Mouse (Mus musculus) hindbrain, embryonic 11.5 days (tissue): ENCODE data around the gene Fhit. TPM values are rescaled to one million over a fixed set of nuclear protein-coding genes. Genes with fewer than 3 reads are reported as not detected.

Experiments used
- ATAC-seq: fragments of 200-750 bp; cut with Nextera tagmentation; 2 replicates; pipeline ENCODE4 v1.8.0; 2017; ENCODE audit warnings: mild to moderate bottlenecking, moderate TSS enrichment, moderate library complexity; ENCODE audit not compliant: low FRiP score
- DNase-seq: peaks from one replicate; pipeline ENCODE4 v3.0.0-alpha.2; 2015; ENCODE audit warnings: low spot score
- H3K27ac ChIP-seq: fragments of 300-500 bp; sonication (generic); 2 replicates; pipeline ENCODE4 v1.5.1; 2014; ENCODE audit warnings: mild to moderate bottlenecking, low read depth, low read length
- H3K27me3 ChIP-seq: fragments of 300-500 bp; sonication (generic); 2 replicates; pipeline ENCODE4 v1.6.1; 2014; ENCODE audit warnings: mild to moderate bottlenecking, low read length, moderate library complexity, mixed read lengths; ENCODE audit not compliant: control insufficient read depth, insufficient read depth
- H3K36me3 ChIP-seq: fragments of 300-500 bp; sonication (generic); 2 replicates; pipeline ENCODE4 v1.6.1; 2014; ENCODE audit warnings: mild to moderate bottlenecking, low read length, moderate library complexity, mixed read lengths; ENCODE audit not compliant: control insufficient read depth, insufficient read depth
- H3K4me1 ChIP-seq: fragments of 300-500 bp; sonication (generic); replicated peaks from 2 replicates; pipeline ENCODE4 v1.6.1; 2014; ENCODE audit warnings: low read length, mixed read lengths; ENCODE audit not compliant: control insufficient read depth, insufficient read depth
- H3K4me2 ChIP-seq: fragments of 300-500 bp; sonication (generic); replicated peaks from 2 replicates; pipeline ENCODE4 v1.6.1; 2014; ENCODE audit warnings: mild to moderate bottlenecking, low read depth, low read length
- H3K4me3 ChIP-seq: fragments of 300-500 bp; sonication (generic); 2 replicates; pipeline ENCODE4 v1.5.1; 2014; ENCODE audit warnings: low read depth, low read length
- H3K9ac ChIP-seq: fragments of 300-500 bp; sonication (generic); 2 replicates; pipeline ENCODE4 v1.6.1; 2014; ENCODE audit warnings: low read depth, low read length
- H3K9me3 ChIP-seq: fragments of 300-500 bp; sonication (generic); 2 replicates; pipeline ENCODE4 v1.6.1; 2016; ENCODE audit warnings: low read length; ENCODE audit not compliant: control insufficient read depth
- WGBS: fragments of 180-500 bp; shearing (Covaris S2); extraction: QIAGEN DNeasy Blood & Tissue Kit; methylation state at CpG from one replicate; pipeline ENCODE4 v1.1.7; 2014; 5-methylcytosine and 5-hydroxymethylcytosine counted together
- polyA plus RNA-seq: library from polyadenylated mRNA; unstranded; fragments of >200 nt; fragmentation: Nextera tagmentation; extraction: Ambion mirVana; gene quantifications from 2 replicates; pipeline ENCODE4 v1.2.1, GENCODE M21; 2014

Fhit gene
- polyA plus RNA-seq, 1 experiment from 2014 or later, result 5.0 TPM

- peak; percentile 27 for DNase-seq
- H3K4me3 ChIP-seq, result no peak overlapping the region
- H3K4me2 ChIP-seq, result no peak overlapping the region
- no peaks in the 10 kb centered on the region for H3K36me3 ChIP-seq
- WGBS, result 68% methylated on average over 7 of the region's 7 CpGs
- no peaks in the 10 kb centered on the region for H3K27me3 ChIP-seq
- ATAC-seq, result 0 out of 2 replicates have a peak, but pooled peaks have one; percentile 10
- H3K4me1 ChIP-seq, result no peaks in the 10 kb centered on the region
- no peaks in the 10 kb centered on the region for H3K9me3 ChIP-seq
- H3K9ac ChIP-seq, result no peak overlapping the region
- no peak overlapping the region for H3K27ac ChIP-seq
Observed at GRCm38 (mm10) chr14:9643700-9644099, 1518.1 kb downstream of the Fhit start.

GRCm38 (mm10) chr14:9642628-9643027 is 1519.2 kb downstream of the Fhit start:
- ATAC-seq (no peak), DNase-seq (no peak)
- no peaks in the 10 kb centered on the region for H3K4me1 ChIP-seq
- no peak overlapping the region for H3K4me2 ChIP-seq
- no peak overlapping the region for H3K27ac ChIP-seq
- WGBS, result 76% methylated on average over 6 of the region's 6 CpGs
- H3K27me3 ChIP-seq, result no peaks in the 10 kb centered on the region
- no peaks in the 10 kb centered on the region for H3K9me3 ChIP-seq
- H3K36me3 ChIP-seq, result no peaks in the 10 kb centered on the region
- H3K4me3 ChIP-seq, result no peak overlapping the region
- no peak overlapping the region for H3K9ac ChIP-seq

- Histone ChIP-seq H3K4me3 (no peak overlapping the region), H3K9me3 (no peaks in the 10 kb centered on the region), H3K9ac (no peak overlapping the region), H3K4me1 (no peaks in the 10 kb centered on the region), H3K27ac (no peak overlapping the region), H3K36me3 (no peaks in the 10 kb centered on the region), H3K4me2 (no peak overlapping the region), H3K27me3 (no peaks in the 10 kb centered on the region)
- 0 out of 2 replicates have a peak, but pooled peaks have one; percentile 36 for ATAC-seq
- WGBS, result 39% methylated on average over 3 of the region's 3 CpGs
- no peak for DNase-seq
Observed at GRCm38 (mm10) chr14:9642068-9642467, 1519.8 kb downstream of the Fhit start.

- H3K4me1 ChIP-seq, result no peaks in the 10 kb centered on the region
- WGBS, result 33% methylated on average over 1 of the region's 1 CpGs
- H3K9me3 ChIP-seq, result no peaks in the 10 kb centered on the region
- ATAC-seq (no peak), DNase-seq (no peak)
- H3K4me2 ChIP-seq, result no peak overlapping the region
- no peaks in the 10 kb centered on the region for H3K36me3 ChIP-seq
- H3K9ac ChIP-seq, result no peak overlapping the region
- H3K27me3 ChIP-seq, result no peaks in the 10 kb centered on the region
- H3K4me3 ChIP-seq, result no peak overlapping the region
- H3K27ac ChIP-seq, result no peak overlapping the region
Observed at GRCm38 (mm10) chr14:9634247-9634991, 1527.4 kb downstream of the Fhit start.

GRCm38 (mm10) chr14:9632537-9632936 is 1529.3 kb downstream of the Fhit start:
- Histone ChIP-seq H3K4me3 (no peak overlapping the region), H3K9ac (no peak overlapping the region), H3K27ac (no peak overlapping the region), H3K36me3 (no peaks in the 10 kb centered on the region), H3K4me1 (no peaks in the 10 kb centered on the region), H3K27me3 (no peaks in the 10 kb centered on the region), H3K4me2 (no peak overlapping the region), H3K9me3 (no peaks in the 10 kb centered on the region)
- DNase-seq, result no peak
- 13% methylated on average over 3 of the region's 3 CpGs for WGBS
- ATAC-seq, result 0 out of 2 replicates have a peak, but pooled peaks have one; percentile 37

- WGBS, result 63% methylated on average over 6 of the region's 6 CpGs
- ATAC-seq (no peak), DNase-seq (no peak)
- Histone ChIP-seq H3K9ac (no peak overlapping the region), H3K4me2 (no peak overlapping the region), H3K9me3 (no peaks in the 10 kb centered on the region), H3K4me3 (no peak overlapping the region), H3K4me1 (no peaks in the 10 kb centered on the region; the same call in 1 of the 2 replicates), H3K27ac (no peak overlapping the region), H3K27me3 (no peaks in the 10 kb centered on the region), H3K36me3 (no peaks in the 10 kb centered on the region)
Observed at GRCm38 (mm10) chr14:9623219-9624043, 1538.4 kb downstream of the Fhit start.

GRCm38 (mm10) chr14:9620902-9621540 is 1540.8 kb downstream of the Fhit start:
- no peak overlapping the region for H3K9ac ChIP-seq

GRCm38 (mm10) chr14:9619840-9620239 is 1542.0 kb downstream of the Fhit start:
- ATAC-seq (peak; percentile 44; the same call in 1 of the 2 replicates), DNase-seq (no peak)
- Histone ChIP-seq H3K27ac (no peak overlapping the region), H3K4me3 (no peak overlapping the region), H3K4me1 (no peaks in the 10 kb centered on the region; the same call in 1 of the 2 replicates), H3K27me3 (no peaks in the 10 kb centered on the region), H3K4me2 (no peak overlapping the region), H3K9me3 (no peaks in the 10 kb centered on the region), H3K9ac (no peak overlapping the region), H3K36me3 (no peaks in the 10 kb centered on the region)
- WGBS, result 67% methylated on average over 1 of the region's 1 CpGs

More at GRCm38 (mm10) chr14:9620902-9621540, 1540.8 kb downstream of the Fhit start:
- Histone ChIP-seq H3K36me3 (no peaks in the 10 kb centered on the region), H3K4me1 (no peaks in the 10 kb centered on the region; the same call in 1 of the 2 replicates), H3K9me3 (no peaks in the 10 kb centered on the region), H3K27ac (no peak overlapping the region), H3K27me3 (no peaks in the 10 kb centered on the region), H3K4me2 (no peak overlapping the region), H3K4me3 (no peak overlapping the region)
- 0 out of 2 replicates have a peak, but pooled peaks have one; percentile 21 for ATAC-seq
- no peak for DNase-seq
- 14% methylated on average over 3 of the region's 3 CpGs for WGBS
